Mouse (Mus musculus): ENCODE results near the gene Nol10.

DNA sequence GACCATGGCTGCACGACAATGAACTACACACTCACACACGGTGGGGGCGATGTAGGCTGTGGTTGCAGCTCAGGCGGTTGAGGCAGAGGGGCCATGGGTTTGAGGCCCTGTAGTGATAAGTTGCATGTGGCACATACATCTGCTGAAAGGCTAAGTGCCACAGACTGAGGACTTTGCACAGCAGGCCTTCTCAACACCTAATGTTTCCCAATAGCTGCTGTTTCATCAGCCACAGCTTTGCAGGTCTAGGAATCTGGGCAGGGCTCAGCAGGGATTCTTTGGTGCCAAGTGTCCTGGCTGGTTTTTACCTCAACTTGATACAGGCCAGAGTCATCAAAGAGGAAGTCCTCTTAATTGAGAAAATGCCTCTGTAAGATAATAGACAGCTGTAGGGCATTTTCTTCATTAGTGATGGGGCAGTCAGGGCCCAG lies 101.4 kb downstream of the Nol10 start:
- TF ChIP-seq CTCF (IDR thresholded peaks at IDR 0.05; ENCODE audit: low read depth) (0 out of 2 replicates have a peak, but pooled peaks have one; percentile 15), EP300 (IDR thresholded peaks at IDR 0.05; ENCODE audit: low read depth) (no peak)
